ENCODE assay signal across 36 mouse cellular contexts in the genomic region with DNA sequence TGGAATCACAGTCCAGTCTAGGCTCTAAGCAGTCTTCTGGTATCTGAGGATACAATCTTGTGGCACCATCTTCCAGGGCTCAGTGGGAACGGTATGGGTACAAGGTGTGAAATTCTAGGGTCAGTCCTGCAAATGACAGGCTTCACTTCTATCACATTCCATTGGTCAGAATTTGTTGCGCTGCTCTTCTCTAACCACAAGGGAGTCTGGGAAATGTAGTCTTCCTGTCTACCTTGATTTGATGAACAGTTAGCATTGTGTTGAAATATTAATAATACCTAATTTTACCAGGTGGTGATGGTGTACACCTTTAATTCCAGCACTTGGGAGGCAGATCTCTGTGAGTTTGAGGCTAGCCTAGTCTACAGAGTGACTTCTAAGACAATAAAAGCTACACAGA. TPM values are rescaled to one million over a fixed set of nuclear protein-coding genes. Genes with fewer than 3 reads are reported as not detected.
"Had no signal": no experiment of that assay in that cellular context is flagged by ENCODE, and none has a peak within 500 bp of the region (broad histone marks: within the 10 kb centered on the region; RNA-seq: fewer than 3 reads in every experiment).

No protein-coding gene starts in this region.

- DNase-seq: gastrocnemius, postnatal 14 days; gastrocnemius, postnatal 36 days; heart, adult 11 months; heart, adult 2 months; heart, postnatal 14 days; heart, postnatal 36 days; kidney, adult 11 months; kidney, adult 2 months; kidney, adult 9 months; kidney, postnatal 14 days; kidney, postnatal 36 days; layer of hippocampus, adult 9-11 months; layer of hippocampus, postnatal 36 days; left cerebral cortex, postnatal 4 days; liver, embryonic 13.5 days had no signal

- H3K4me2 ChIP-seq: heart, embryonic 11.5 days; heart, embryonic 13.5 days; heart, embryonic 15.5 days; hindbrain, embryonic 13.5 days; hindbrain, embryonic 15.5 days; kidney, embryonic 15.5 days; limb, embryonic 13.5 days; limb, embryonic 15.5 days; liver, embryonic 11.5 days; liver, embryonic 13.5 days had no signal

- H3K4me1 ChIP-seq: heart, embryonic 13.5 days; heart, embryonic 15.5 days; hindbrain, embryonic 13.5 days; hindbrain, embryonic 15.5 days; limb, embryonic 13.5 days; limb, embryonic 15.5 days; liver, embryonic 13.5 days had no signal

- H3K27ac ChIP-seq: heart, adult 2 months; heart, embryonic 13.5 days; heart, embryonic 15.5 days; hindbrain, embryonic 13.5 days; hindbrain, embryonic 15.5 days; hindbrain, postnatal 0 days; kidney, embryonic 15.5 days; kidney, postnatal 0 days; limb, embryonic 13.5 days; limb, embryonic 15.5 days; liver, embryonic 13.5 days had no signal

- H3K27me3 ChIP-seq: heart, embryonic 13.5 days; heart, embryonic 15.5 days; hindbrain, embryonic 13.5 days; hindbrain, embryonic 15.5 days; kidney, embryonic 15.5 days; limb, embryonic 13.5 days; limb, embryonic 15.5 days; liver, embryonic 13.5 days had no signal

- H3K9me3 ChIP-seq: hindbrain, embryonic 15.5 days; kidney, embryonic 15.5 days; limb, embryonic 15.5 days; liver, embryonic 13.5 days had no signal

- H3K9ac ChIP-seq: heart, embryonic 13.5 days; heart, embryonic 15.5 days; hindbrain, embryonic 13.5 days; hindbrain, embryonic 15.5 days; kidney, embryonic 15.5 days; limb, embryonic 13.5 days; limb, embryonic 15.5 days; liver, embryonic 13.5 days had no signal

- H3K36me3 ChIP-seq: heart, embryonic 13.5 days; heart, embryonic 15.5 days; hindbrain, embryonic 13.5 days; hindbrain, embryonic 15.5 days; kidney, embryonic 15.5 days; limb, embryonic 13.5 days; limb, embryonic 15.5 days; liver, embryonic 13.5 days had no signal

- H3K4me3 ChIP-seq: heart, adult 2 months; heart, embryonic 13.5 days; heart, embryonic 15.5 days; hindbrain, embryonic 13.5 days; hindbrain, embryonic 15.5 days; kidney, embryonic 15.5 days; limb, embryonic 13.5 days; limb, embryonic 15.5 days; liver, embryonic 13.5 days had no signal

RNA-seq across cellular contexts. Expression of gene Mfsd6l, which starts 35.5 kb away (rescaled TPM):
- total RNA-seq: gastrocnemius, adult 18-20 months; gastrocnemius, adult 8-10 months; gastrocnemius, postnatal 14 days; gastrocnemius, postnatal 36 days; heart, adult 2 months; heart, postnatal 36 days; hematopoietic stem cell, adult 5-6 weeks; layer of hippocampus, adult 18-20 months; layer of hippocampus, adult 8-10 months; layer of hippocampus, postnatal 36 days; left cerebral cortex, adult 18-20 months; left cerebral cortex, postnatal 10 days; left cerebral cortex, postnatal 25 days had no signal
- polyA plus RNA-seq: heart, embryonic 13.5 days; heart, embryonic 15.5 days; hindbrain, embryonic 11.5 days; hindbrain, embryonic 13.5 days; hindbrain, embryonic 15.5 days; limb, embryonic 11.5 days; liver, embryonic 11.5 days; liver, embryonic 13.5 days had no signal
